Mouse (Mus musculus): ENCODE data around the gene Chmp4b. TPM values are rescaled to one million over a fixed set of nuclear protein-coding genes. Genes with fewer than 3 reads are reported as not detected.

The Chmp4b gene
- polyA plus RNA-seq, 2 experiments, result 8.1 to 84.2 TPM

- H3K4me1 ChIP-seq (replicated peaks; ENCODE audit: control insufficient read depth in 2 of 2, insufficient read depth in 2 of 2, low read length in 1 of 2), result peaks cover 0 to 5% of the 10 kb centered on the region in 2 experiments; a peak in 1 of 4 replicates
- WGBS (ENCODE audit: insufficient replicate concordance), result 67% methylated on average over 4 of the region's 4 CpGs
- DNase-seq (ENCODE audit: low read depth in 3 of 3, low spot score in 3 of 3), result no peak
- no peaks in the 10 kb centered on the region for H3K9me3 ChIP-seq (ENCODE audit: control insufficient read depth, low read length)
- H3K4me3 ChIP-seq (ENCODE audit: insufficient read depth in 1 of 2, low read depth in 2 of 2, low read length in 2 of 2), result no peak overlapping the region
- no peak overlapping the region for H3K4me2 ChIP-seq (ENCODE audit: low read depth)
- TF ChIP-seq EP300 (IDR thresholded peaks at IDR 0.05; ENCODE audit: low read depth) (no peak), CTCF (IDR thresholded peaks at IDR 0.05; ENCODE audit: low read depth) (no peak)
- H3K36me3 ChIP-seq (replicated peaks; ENCODE audit: control insufficient read depth, insufficient read depth, low read depth), result no peaks in the 10 kb centered on the region; the same call in 1 of the 2 replicates
- H3K9ac ChIP-seq (replicated peaks), result no peak overlapping the region
- ATAC-seq (ENCODE audit: insufficient read depth), result no peak
- no peak overlapping the region for H3K27ac ChIP-seq
- no peaks in the 10 kb centered on the region for H3K27me3 ChIP-seq (ENCODE audit: control insufficient read depth, insufficient read depth, low read length)
Measured at GRCm38 (mm10) chr2:154670741-154671140, 19.2 kb downstream of the Chmp4b start.

DNA sequence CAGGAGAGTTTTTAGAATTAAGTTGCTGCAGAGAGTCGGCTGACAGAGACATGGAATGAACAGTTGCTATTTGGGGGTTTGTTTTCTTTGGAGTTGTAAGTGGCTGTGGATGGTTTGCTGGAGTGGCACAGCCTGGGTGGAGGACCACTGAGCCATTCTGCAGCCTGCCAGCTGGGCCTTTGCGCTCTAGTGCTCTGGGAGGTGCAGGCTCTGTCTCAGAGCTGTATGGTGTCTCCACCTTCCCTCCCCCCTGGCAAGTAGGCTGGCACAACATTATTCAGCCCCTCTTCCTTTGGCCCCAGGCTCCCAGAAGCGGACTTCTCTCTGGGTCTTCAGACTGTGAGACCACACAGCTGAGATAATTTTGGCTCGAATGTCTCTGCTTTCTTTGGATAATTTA is 22.5 kb downstream of the Chmp4b start:
- WGBS (ENCODE audit: insufficient replicate concordance), result 79% methylated on average over 4 of the region's 4 CpGs
- DNase-seq (ENCODE audit: low read depth in 3 of 3, low spot score in 3 of 3) (no peak), ATAC-seq (ENCODE audit: insufficient read depth) (no peak)

GRCm38 (mm10) chr2:154676653-154677609 is 25.4 kb downstream of the Chmp4b start:
- Histone ChIP-seq H3K4me3 (ENCODE audit: insufficient read depth in 1 of 2, low read depth in 2 of 2, low read length in 2 of 2) (peak overlapping the region; percentile 29 to 32; a peak in 3 of 4 replicates), H3K27ac (peak overlapping the region; percentile 55), H3K27me3 (ENCODE audit: control insufficient read depth, insufficient read depth, low read length) (no peaks in the 10 kb centered on the region), H3K9ac (replicated peaks) (peak overlapping the region; percentile 40; the same call in 1 of the 2 replicates), H3K36me3 (replicated peaks; ENCODE audit: control insufficient read depth, insufficient read depth, low read depth) (no peaks in the 10 kb centered on the region; the same call in 1 of the 2 replicates), H3K4me1 (replicated peaks; ENCODE audit: control insufficient read depth in 2 of 2, insufficient read depth in 2 of 2, low read length in 1 of 2) (peaks cover 23 to 29% of the 10 kb centered on the region in 2 experiments), H3K9me3 (ENCODE audit: control insufficient read depth, low read length) (no peaks in the 10 kb centered on the region), H3K4me2 (ENCODE audit: low read depth) (peak overlapping the region; percentile 64)
- WGBS (ENCODE audit: insufficient replicate concordance), result 53% methylated on average over 19 of the region's 19 CpGs
- TF ChIP-seq CTCF (IDR thresholded peaks at IDR 0.05; ENCODE audit: low read depth) (no peak), EP300 (IDR thresholded peaks at IDR 0.05; ENCODE audit: low read depth) (no peak)
- ATAC-seq (ENCODE audit: insufficient read depth), result peak; percentile 78
- DNase-seq (ENCODE audit: low read depth in 3 of 3, low spot score in 3 of 3), result peak; percentile 54 to 66 (median 64)

More for the DNA sequence above, 22.5 kb downstream of the Chmp4b start:
- no peak overlapping the region for H3K9ac ChIP-seq (replicated peaks)
- H3K27me3 ChIP-seq (ENCODE audit: control insufficient read depth, insufficient read depth, low read length), result no peaks in the 10 kb centered on the region
- TF ChIP-seq CTCF (IDR thresholded peaks at IDR 0.05; ENCODE audit: low read depth) (no peak), EP300 (IDR thresholded peaks at IDR 0.05; ENCODE audit: low read depth) (no peak)
- no peak overlapping the region for H3K4me3 ChIP-seq (ENCODE audit: insufficient read depth in 1 of 2, low read depth in 2 of 2, low read length in 2 of 2)
- peaks cover 16 to 27% of the 10 kb centered on the region in 2 experiments for H3K4me1 ChIP-seq (replicated peaks; ENCODE audit: control insufficient read depth in 2 of 2, insufficient read depth in 2 of 2, low read length in 1 of 2)
- no peaks in the 10 kb centered on the region for H3K9me3 ChIP-seq (ENCODE audit: control insufficient read depth, low read length)
- H3K36me3 ChIP-seq (replicated peaks; ENCODE audit: control insufficient read depth, insufficient read depth, low read depth), result no peaks in the 10 kb centered on the region; the same call in 1 of the 2 replicates
- no peak overlapping the region for H3K27ac ChIP-seq
- no peak overlapping the region for H3K4me2 ChIP-seq (ENCODE audit: low read depth)

- Histone ChIP-seq H3K27me3 (ENCODE audit: control insufficient read depth, insufficient read depth, low read length) (no peaks in the 10 kb centered on the region), H3K4me1 (replicated peaks; ENCODE audit: control insufficient read depth in 2 of 2, insufficient read depth in 2 of 2, low read length in 1 of 2) (peaks cover 23 to 29% of the 10 kb centered on the region in 2 experiments), H3K9me3 (ENCODE audit: control insufficient read depth, low read length) (no peaks in the 10 kb centered on the region), H3K4me3 (ENCODE audit: insufficient read depth in 1 of 2, low read depth in 2 of 2, low read length in 2 of 2) (peak overlapping the region in 1 of 2 experiments; percentile 19; a peak in 2 of 4 replicates), H3K4me2 (ENCODE audit: low read depth) (peak overlapping the region; percentile 64), H3K9ac (replicated peaks) (peak overlapping the region; percentile 40), H3K27ac (peak overlapping the region; percentile 55), H3K36me3 (replicated peaks; ENCODE audit: control insufficient read depth, insufficient read depth, low read depth) (no peaks in the 10 kb centered on the region; the same call in 1 of the 2 replicates)
- no peak for ATAC-seq (ENCODE audit: insufficient read depth)
- 69% methylated on average over 10 of the region's 10 CpGs for WGBS (ENCODE audit: insufficient replicate concordance)
- DNase-seq (ENCODE audit: low read depth in 3 of 3, low spot score in 3 of 3), result no peak
- TF ChIP-seq CTCF (IDR thresholded peaks at IDR 0.05; ENCODE audit: low read depth), result no peak
- TF ChIP-seq EP300 (IDR thresholded peaks at IDR 0.05; ENCODE audit: low read depth), result no peak
Measured at GRCm38 (mm10) chr2:154677651-154678139, 26.2 kb downstream of the Chmp4b start.

DNA sequence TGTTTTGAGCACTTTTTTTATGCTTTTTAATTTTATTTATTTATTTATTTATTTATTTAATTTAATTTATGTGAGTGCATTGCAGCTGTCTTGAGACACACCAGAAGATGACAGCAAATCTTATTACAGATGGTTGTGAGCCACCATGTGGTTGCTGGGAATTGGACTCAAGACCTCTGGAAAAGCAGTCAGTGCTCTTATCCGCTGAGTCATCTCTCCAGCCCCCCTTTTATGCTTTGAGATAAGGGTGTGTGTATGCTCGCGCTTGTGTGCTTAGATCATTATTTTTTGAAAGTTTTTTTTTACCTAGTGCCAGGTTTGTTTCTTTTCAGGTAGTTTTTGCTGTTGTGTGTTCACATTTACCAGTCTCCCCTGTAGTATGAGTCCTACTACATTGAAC is 27.5 kb downstream of the Chmp4b start:
- Histone ChIP-seq H3K4me3 (ENCODE audit: insufficient read depth in 1 of 2, low read depth in 2 of 2, low read length in 2 of 2) (no peak overlapping the region), H3K36me3 (replicated peaks; ENCODE audit: control insufficient read depth, insufficient read depth, low read depth) (no peaks in the 10 kb centered on the region; the same call in 1 of the 2 replicates), H3K4me2 (ENCODE audit: low read depth) (0 out of 2 replicates have a peak overlapping the region, but pooled peaks have one; percentile 4), H3K4me1 (replicated peaks; ENCODE audit: control insufficient read depth in 2 of 2, insufficient read depth in 2 of 2, low read length in 1 of 2) (peaks cover 23 to 29% of the 10 kb centered on the region in 2 experiments), H3K27ac (no peak overlapping the region), H3K27me3 (ENCODE audit: control insufficient read depth, insufficient read depth, low read length) (no peaks in the 10 kb centered on the region), H3K9ac (replicated peaks) (no peak overlapping the region), H3K9me3 (ENCODE audit: control insufficient read depth, low read length) (no peaks in the 10 kb centered on the region)
- 29% methylated on average over 3 of the region's 3 CpGs for WGBS (ENCODE audit: insufficient replicate concordance)
- ATAC-seq (ENCODE audit: insufficient read depth), result no peak
- peak in 2 of 3 experiments; percentile 34 to 38 for DNase-seq (ENCODE audit: low read depth in 3 of 3, low spot score in 3 of 3)
- no peak for TF ChIP-seq CTCF (IDR thresholded peaks at IDR 0.05; ENCODE audit: low read depth)
